Mouse (Mus musculus): ENCODE results near the gene Popdc2.

DNA sequence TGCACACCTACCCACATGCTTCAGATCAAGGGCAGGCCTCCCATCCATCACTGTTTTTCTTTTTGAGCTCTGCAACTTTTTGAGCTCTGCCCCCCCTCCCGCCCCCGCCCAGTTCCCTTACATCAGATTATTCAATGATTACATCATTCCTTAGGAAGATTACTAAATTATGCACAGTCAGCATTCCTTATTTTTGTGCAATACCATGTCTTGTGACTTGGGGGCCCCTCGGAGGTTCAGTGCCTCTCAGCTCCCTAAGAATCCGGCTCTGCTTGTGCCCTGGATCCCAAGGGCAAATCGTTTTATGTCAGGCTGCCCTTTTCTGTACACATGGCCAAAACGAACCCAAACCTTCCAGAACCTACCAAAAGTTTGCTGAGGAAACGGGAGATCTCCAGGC is 52.9 kb downstream of the Popdc2 start:
- TF ChIP-seq POLR2A (IDR thresholded peaks at IDR 0.05; ENCODE audit: low read depth, low read length), result no peak
- no peak for TF ChIP-seq CTCF (conservative IDR thresholded peaks at IDR 0.05; ENCODE audit: insufficient read depth, insufficient read length, low read depth, low read length)

Data from kidney, adult 2 months (tissue).